Mouse (Mus musculus) adrenal gland, adult 18-20 months (tissue): ENCODE data around the gene Spred2. TPM values are rescaled to one million over a fixed set of nuclear protein-coding genes. Genes with fewer than 3 reads are reported as not detected.

Experiments
- DNase-seq, 2 experiments: peaks; one replicate each; pipeline ENCODE4 v3.0.0; 2021 to 2022; ENCODE audit warnings: low spot score in 2 of 2
- total RNA-seq, 2 experiments: library from RNA; stranded (reverse); gene quantifications; 1 replicate in 1 of 2; 2 replicates in 1 of 2; pipeline ENCODE4 v1.2.3; 2021

The Spred2 gene
- total RNA-seq, 2 experiments from 2014 or later = 21.4 to 33.5 TPM

DNA sequence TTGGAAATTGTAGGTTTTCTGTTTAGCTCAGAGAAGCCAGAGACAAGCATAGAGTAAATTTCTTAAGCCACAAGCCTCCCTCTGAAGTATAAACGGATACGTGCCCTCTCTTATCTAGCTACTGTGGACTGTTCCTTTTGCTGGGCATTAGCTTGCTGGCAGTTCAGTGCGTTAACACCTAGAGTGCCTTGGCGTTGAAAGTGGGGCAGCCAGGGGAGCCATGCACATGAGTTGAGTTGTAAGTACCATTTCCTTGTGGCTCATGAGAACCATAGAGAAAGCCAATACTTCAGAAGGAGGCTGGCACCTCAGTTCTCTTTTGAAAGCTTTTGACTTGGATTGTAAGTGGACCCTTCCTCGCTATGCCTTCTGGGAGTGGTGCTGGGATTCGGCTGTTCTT lies 58.6 kb downstream of the Spred2 start:
- DNase-seq = no peak

DNA sequence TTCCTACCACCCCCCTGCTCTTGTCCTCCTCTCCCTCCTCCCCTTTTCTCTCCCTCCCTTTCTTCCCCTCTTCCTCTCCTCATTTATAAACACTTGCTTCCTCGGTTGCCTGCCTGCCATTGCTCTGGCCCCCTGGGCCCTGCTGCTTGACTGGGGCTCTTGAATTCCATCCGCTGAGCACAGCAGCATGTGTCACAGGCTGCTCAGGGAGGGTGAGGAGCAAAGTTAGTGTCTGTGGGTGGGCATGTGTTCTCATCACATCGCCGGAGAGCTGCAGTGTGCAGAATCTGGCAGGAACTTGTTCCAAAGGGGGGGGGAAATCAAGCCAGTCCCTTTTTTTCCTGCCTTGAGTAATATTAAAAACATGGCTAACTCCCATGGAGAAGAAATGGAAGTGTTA lies 59.1 kb downstream of the Spred2 start:
- no peak for DNase-seq

DNA sequence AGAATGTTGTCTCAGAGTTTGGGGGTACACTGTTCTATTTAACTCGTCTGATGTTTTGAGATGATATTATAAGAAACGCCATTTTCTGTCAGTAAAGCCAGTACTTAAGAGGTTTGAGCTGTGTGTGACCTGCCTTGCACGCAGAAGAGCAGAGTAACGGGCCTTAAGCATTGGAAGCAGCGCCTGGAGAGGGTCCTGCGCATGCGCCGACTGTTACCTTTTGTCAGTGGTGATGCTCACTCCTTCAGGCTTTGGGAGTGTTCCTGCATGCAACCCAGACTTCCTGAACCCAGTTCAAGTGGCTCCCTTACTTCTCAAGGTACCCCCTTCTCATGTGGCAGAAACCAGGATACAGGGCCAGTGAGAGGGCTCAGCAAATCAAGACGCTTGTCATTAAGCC lies 59.9 kb downstream of the Spred2 start:
- no peak for DNase-seq

DNA sequence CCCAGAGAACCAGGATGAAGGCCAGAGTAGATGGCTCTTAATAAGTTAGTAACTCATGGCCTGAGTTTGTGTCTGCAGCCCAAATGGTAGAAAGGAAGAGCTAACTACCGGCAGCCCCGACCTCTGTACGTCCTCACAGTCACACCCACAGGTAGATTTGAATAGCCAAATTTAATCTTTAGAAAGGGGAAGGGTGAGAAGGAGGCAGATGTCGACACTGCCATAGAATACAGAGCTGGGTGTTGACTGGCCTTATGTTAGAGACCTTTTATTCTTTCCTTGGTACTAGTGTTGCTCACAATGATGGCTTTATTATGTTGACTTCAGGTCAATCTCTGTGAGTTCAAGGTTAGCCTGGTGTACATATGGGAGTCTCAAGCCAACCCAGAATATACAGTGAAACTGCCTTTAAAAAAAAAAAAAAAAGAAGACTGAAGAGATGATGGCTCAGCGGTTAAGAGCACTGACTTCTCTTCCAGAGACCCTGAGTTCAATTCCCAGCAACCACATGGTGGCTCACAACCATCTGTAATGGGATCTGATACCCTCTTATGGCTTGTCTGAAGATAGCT lies 61.2 kb downstream of the Spred2 start:
- DNase-seq = no peak

DNA sequence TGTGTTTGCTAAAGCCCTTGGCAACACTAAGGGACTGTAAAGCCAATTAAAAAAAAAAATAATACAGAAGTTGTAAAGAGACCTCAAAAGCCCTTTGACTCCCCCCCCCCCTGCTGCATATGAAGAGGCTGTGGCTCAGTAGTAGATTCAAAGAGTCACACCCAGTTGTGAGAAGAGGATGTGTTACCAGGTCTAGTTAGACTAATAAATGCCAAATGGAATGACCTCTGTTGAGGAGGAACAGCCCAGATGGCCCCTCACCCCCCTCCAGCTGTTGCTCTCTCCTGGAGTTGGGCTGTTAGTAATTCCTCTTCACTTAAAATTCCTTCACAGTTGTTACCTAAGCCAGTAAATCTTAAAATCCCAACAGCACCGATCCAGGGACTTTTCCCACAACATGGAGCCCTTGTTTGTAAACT lies 62.3 kb downstream of the Spred2 start:
- DNase-seq = no peak

DNA sequence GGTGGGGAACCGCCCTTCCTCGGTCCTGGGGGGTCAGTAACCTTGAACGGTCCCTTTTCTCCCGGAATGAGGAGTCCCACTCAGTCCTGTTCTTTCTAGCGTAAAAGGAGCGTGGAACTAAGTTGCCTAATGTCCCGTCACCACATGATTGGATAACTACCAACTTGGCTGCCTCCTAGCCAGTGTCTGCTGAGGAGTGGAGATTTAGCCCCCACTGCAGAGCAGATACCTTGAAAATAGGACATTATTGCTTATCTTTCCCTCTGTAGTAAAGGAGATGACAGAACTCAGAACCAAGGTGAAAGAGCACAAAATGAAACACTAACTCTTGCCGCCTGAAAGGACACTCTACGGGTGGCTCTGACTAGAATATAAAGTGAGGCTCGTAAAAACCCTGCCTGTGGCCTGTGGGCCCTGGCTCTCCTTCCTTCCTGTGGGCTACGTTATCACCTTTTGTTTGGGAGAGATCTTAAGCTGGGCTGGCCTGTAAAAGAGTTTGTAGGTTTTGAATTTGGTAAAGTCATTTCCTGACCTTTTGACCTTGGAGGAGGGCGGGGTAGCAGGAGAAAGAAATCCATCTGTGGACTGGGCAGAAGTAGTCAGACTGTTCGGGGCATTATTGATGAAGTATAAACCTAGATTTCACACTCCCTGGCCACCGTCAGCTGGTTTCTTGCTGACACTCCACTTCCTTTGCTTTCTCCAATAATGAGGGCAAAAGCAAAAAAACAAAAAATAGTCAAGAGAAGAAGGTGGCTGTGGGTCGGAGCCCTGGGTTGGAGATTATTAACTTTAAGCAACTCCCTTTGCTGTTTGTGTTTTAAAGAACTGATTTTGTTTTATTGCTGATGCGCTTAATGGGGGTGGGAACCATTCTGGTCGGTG lies 62.9 kb downstream of the Spred2 start:
- no peak for DNase-seq

DNA sequence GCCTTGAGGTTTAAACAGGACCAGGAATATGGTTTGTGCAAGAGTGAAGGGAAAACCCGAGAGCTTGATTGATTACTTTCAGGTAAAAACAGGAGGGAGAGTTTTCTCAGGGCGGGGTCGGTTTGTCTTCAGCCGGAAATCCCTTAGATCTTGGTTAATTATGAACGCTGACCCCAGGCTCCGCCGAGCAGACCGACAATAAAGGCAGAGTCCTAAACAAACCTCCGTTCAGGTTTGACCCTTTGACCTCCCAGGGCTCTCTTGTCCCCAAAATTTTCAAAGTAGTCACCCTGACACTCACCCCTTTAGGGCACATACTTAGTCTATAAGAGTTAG lies 63.5 kb downstream of the Spred2 start:
- no peak for DNase-seq

DNA sequence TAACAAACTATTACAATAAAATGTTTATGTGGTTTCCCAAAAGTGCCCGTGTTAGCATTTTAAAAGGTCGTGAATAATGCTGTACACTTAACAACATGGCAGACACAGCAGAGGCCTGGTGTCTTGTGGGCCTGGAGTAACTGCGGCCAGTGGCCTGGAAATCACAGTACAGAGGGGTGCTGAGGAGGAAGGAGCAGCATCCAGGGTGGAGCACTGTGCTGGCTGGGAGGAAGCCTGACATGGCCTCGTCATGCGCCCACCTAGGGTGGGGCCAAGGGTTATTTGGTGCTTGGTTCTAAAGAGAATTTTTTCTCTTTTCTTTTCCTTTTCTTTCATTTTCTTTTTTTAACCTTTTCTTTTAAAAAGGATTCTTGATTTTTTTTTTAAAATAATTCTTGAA lies 64.0 kb downstream of the Spred2 start:
- DNase-seq = no peak

DNA sequence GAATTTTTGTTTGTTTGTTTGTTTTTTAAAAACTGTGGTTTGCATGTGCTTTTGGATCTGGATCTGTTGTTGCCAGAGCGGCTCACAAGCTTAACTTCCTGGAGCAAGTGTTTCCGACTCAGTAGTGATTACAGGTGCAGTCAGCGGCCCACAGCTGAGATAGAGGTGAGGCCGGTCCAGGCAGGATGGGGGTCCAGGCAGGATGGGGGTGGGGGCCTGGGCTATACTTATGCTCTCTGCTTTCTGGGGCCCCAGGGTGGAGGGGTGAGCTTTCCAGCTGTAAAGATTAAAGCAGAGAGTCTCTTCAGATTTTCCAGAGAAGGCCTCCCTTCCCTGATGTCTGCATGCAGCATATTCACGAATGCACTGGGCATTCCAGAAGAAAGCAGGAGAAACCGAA lies 64.5 kb downstream of the Spred2 start:
- no peak for DNase-seq

DNA sequence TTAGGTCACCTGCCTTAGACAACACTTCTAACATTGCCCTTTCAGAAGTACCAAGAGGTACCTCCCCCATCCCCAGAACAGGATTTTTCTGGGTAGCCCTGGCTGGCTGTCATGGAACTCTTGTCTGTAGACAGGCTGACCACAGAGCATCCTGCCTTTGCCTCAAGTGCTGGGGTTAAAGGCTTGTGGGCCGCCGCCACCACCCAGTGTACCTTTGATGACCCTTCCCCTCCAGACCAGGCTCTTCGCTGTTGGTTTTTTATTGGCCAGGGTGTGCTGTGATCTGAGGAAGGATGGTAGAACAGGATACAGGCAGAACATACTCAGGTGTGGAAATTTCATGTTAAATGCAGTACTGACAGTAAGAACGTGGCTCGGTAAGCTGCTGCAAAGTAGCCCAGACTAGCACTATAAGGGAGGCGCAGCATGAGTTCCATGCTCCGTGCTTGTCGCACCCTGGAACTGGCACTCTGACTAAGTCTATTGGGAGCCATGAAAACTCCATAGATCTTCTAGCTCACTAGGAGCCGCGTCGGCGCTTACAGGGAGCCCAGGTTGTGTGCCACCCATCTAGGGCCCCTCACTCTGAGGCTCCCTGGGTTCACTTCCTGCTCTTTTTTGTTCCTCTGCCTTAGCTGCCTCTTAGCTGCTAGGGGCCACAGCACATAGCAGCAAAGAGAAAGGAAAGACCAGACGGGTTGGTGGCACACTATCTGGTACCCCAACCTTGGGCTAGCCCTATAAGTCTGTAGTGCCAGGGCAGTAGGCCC lies 65.2 kb downstream of the Spred2 start:
- no peak for DNase-seq

DNA sequence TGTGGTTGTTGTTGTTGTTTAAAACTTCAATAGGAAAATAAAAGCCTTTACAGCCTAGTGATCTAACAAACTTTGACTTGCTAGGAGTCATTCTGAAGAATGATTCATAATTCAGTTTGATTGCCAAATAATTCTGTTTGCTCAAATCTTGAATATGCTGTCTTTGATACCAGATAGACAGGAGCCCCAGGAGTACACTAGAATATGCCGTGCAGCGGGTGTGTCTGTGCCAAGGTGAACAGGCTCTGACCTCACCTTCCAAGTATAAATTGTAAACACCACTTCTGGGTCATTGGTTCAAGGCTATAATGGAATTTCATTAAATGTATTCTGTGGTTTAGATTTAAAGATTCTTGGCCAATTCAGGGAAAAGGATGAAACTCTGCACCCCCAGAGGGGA lies 66.6 kb downstream of the Spred2 start:
- no peak for DNase-seq

DNA sequence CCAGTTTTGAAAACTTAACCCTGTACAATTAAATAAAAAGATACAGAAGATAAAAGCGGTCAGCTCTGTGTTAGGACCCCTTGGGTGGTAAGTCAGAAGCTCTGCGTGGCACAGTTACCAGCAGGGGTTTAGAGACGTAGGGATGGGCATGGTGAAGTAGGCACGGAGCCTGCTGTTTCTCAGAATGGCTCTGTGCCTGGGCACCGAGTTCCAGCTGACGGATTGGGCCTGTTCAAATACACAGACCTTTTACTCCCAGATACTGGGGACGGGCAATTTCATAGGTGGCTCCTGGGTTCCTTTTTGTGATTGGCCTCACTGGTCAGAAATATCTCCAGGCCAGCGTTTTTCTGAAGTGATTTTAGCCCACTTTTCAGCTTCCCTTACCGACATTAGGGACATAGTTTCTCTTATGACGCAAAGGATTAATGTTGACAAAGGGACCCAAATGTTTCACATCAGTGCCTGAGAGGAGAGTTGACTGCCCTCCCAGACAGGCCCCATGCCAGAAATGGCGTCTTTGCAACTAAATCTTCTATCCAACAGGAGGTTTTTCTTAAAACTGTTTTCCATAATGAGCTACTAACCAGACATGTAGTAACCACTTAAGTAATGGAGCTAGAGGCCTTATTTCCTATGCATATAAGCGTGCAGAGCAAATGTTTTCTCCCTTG lies 67.3 kb downstream of the Spred2 start:
- no peak for DNase-seq

DNA sequence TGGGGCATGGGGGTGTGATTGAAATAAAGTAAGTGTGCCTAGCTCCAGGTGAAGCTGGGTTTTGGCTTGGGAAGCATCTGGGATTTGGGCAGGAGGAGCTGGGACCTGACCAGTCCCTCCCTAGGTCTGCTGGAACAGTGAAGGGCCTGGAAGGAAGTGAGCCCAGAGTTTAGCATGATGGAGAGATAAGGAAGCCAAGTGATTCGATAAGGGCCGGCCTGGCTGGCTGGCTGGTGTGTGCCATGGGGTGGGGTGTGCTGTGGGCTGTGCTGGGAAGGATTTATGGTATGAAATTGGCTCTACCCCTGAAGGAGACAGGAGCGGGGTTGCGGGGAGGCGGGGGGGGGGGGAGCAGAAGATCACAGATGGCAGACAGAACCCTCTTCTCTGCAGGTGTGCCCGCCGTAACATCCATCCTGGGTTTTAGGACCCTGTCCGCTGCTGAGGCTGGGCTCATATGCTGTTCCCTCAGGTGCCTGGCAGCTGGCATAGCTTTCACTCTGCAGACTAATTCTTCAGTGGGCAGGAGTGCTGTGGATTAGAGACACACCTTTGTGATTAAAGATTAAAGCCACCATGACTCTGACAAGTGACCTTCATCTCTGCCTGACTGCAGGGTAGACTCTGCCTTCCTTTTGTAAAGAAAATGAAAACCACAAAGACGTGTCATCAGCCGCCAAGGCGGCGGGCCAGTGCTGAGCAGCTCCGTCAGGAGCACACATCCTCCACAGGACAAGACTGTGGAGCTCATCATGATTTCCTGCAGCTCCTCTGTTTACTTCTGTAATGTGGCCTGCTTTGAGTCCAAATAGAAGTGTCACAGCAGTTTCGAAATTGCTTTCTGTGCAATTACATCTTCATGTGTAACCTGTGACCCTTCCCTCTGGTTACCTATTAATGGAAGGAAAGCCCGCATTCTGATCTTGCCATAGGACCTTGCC lies 68.4 kb downstream of the Spred2 start:
- no peak for DNase-seq

DNA sequence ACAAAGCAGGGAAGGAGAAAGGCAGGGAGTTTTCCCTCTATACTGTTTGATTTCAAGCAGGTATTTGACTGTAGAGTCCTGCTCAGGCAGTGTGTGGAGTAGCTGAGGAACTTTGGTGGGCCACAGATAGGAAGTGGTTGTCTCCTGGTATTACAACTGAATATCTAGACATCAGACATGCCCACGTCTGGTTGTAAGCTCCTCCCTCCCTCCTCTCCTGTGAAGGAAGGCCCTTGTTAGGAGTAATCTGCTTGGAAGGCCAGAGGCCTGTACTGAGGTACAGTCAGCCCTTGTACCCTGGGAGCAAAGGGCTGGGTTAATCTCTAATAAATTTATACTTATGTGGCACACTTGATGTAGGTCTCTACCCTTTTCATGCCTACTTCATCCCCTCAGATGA lies 69.6 kb downstream of the Spred2 start:
- no peak for DNase-seq

DNA sequence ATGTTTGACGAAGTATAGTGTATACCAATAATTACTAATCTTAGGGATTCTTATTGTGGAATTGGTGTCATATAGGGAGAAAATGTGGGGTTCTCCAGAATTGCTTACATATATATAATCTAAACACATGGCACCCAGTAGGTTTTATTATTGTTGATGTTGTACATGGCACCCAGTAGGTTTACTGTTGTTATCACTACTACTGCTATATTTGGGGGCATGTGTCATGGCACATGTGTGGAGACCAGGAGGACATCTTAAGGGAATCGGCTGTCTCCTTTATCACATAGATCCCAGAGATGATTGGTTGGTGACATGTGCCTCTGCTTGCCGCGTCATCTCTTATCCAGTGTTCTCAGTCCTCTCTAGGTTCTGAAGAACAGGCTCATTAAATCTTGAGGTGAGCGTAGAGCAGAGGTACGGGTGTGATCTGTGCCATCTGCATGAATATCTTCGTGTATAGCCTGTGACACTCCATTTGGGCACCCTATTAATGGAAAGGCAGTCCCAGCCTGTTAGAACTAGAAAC lies 70.2 kb downstream of the Spred2 start:
- DNase-seq = no peak

DNA sequence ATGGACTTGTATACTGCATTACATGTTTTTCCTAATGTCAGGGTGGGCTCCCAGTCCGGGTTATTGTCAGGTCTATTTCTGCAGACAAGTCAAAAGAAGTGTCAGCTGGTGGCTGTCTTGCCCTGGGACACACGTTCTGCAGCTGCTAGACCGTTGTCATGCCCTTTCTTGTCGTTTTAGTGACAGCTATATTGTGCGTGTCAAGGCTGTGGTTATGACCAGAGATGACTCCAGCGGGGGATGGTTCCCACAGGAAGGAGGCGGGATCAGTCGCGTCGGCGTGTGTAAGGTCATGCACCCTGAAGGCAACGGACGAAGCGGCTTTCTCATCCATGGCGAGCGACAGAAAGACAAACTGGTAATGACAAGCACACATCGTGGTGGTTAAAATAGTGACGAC lies 73.8 kb downstream of the Spred2 start:
- DNase-seq = no peak

DNA sequence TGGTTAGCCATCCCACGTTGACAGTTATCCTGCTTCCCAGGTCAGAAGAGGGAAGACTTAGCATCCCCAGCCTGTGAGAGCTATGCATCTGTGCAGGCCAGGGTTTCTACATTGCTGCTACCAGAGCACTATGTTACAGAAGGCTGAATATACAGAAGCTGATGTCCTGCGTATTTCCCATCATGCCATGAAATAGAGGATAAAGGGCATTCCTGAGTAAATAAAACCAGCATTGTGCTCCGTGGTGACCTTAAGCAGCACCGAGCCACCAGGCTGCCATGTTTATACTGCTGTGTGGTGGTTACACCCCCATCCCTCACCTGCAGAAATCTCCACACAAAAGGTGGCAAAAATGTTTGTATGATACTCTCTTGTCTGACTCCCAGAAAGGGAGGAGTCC lies 78.7 kb downstream of the Spred2 start:
- DNase-seq = no peak

DNA sequence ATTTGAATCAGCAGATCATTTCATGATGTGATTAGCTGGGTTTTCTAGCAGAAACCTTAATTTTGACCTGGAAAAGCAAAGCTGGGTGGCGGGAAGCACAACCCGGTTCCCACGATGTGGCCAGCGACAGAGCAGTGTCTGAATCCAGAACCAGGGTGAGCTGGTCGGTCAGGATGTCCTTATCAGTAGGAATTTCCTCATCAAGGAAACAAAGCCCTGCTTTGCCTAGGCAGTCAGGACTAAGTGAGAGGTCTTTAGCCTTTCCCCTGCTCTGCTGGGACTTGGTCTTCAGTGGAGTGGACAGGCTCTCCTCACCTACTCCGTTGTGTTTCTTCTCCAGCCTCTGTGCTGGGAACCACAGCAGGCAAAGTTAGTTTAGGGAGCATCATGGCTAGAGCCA lies 83.5 kb downstream of the Spred2 start:
- no peak for DNase-seq

DNA sequence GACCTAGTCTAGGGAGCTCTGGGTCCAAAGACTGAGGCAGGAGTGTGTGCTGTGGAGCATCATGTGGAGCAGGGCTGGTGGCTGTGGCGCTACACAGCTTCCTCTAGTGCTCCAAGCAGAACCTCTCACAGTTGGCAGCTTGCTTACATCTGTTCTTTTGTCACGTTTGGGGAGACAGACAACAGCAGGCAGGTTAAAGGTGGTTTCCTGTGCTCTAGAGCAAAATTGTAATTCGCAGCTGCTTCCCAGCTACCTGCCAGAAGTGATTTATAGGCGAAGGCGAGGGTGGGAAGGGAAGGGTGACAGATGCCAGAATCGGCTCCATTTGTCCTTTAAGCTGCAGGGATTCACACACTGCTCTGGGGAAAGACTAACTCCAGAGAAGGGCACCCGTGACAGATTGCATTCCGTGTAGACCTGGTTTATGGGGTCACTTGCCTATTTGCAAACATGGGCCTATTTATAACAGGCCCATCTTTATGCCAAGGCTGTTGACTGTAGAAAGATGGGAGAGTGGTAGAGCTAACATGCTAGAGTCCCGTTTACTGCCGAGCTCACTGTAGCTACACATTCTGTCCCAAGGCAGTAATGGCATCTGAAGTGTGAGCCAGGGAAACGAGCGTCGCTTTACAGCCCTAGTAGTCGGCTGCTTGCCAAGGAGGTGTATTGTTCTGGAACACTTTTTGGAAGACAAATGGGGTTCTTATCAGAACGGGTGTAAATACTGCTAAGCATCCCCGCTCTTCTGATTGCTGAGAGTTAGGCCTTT lies 87.2 kb downstream of the Spred2 start:
- no peak for DNase-seq

DNA sequence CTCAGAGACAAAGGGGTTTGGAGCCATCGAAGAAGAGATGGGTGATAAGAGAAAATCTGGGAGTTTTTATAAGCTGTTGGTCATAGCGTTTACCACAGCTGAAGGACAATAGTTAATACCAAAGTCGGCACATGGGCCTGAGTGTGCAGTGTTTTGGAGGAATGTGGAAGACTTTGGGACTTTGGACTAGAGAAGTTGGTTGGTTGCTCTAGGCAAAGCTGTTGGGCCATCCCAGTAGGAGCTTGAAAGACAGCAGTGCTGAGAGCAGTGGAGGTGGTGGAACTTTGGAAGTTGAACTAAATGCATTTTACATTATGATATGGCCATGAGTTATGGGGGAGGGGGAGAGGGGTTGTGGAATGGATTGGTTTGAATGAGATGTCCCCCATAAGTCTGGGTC lies 89.2 kb downstream of the Spred2 start:
- no peak for DNase-seq
